Mouse (Mus musculus) forebrain, embryonic 13.5 days (tissue): Measurements from ENCODE around the gene Klc4. TPM values are rescaled to one million over a fixed set of nuclear protein-coding genes. Genes with fewer than 3 reads are reported as not detected.
A peak's percentile ranks its signal among the peaks of the same experiment; 100 is the strongest.

Experiments used
- ATAC-seq: fragments of 200-750 bp; cut with Nextera tagmentation; 2 replicates; pipeline ENCODE4 v1.8.0; 2017
- H3K27ac ChIP-seq: fragments of 300-500 bp; sonication (generic); 2 replicates; pipeline ENCODE4 v1.5.1; 2015; ENCODE audit warnings: inconsistent platforms, mild to moderate bottlenecking, moderate library complexity
- H3K27me3 ChIP-seq: fragments of 300-500 bp; sonication (generic); 2 replicates; pipeline ENCODE4 v1.6.1; 2015; ENCODE audit warnings: mild to moderate bottlenecking, inconsistent platforms
- H3K36me3 ChIP-seq: fragments of 300-500 bp; sonication (generic); 2 replicates; pipeline ENCODE4 v1.6.1; 2015; ENCODE audit warnings: mild to moderate bottlenecking, inconsistent platforms; ENCODE audit not compliant: poor library complexity, severe bottlenecking
- H3K4me1 ChIP-seq: fragments of 300-500 bp; sonication (generic); 2 replicates; pipeline ENCODE4 v1.6.1; 2015; ENCODE audit warnings: inconsistent platforms
- H3K4me2 ChIP-seq: fragments of 300-500 bp; sonication (generic); 2 replicates; pipeline ENCODE4 v1.6.1; 2015; ENCODE audit warnings: inconsistent platforms, mild to moderate bottlenecking, moderate library complexity
- H3K4me3 ChIP-seq: fragments of 300-500 bp; sonication (generic); 2 replicates; pipeline ENCODE4 v1.5.1; 2015; ENCODE audit warnings: mild to moderate bottlenecking, inconsistent platforms
- H3K9ac ChIP-seq: fragments of 300-500 bp; sonication (generic); 2 replicates; pipeline ENCODE4 v1.6.1; 2015; ENCODE audit warnings: mild to moderate bottlenecking, inconsistent platforms
- H3K9me3 ChIP-seq: fragments of 300-500 bp; sonication (generic); replicated peaks from 2 replicates; pipeline ENCODE4 v1.6.1; 2016; ENCODE audit warnings: inconsistent platforms
- WGBS: fragments of 180-500 bp; shearing (Covaris S2); methylation state at CpG from one replicate; pipeline ENCODE4 v1.1.7; 2015; 5-methylcytosine and 5-hydroxymethylcytosine counted together
- polyA plus RNA-seq: library from polyadenylated mRNA; unstranded; fragments of >200 nt; fragmentation: Nextera tagmentation; extraction: Ambion mirVana; gene quantifications from 2 replicates; pipeline ENCODE4 v1.2.1, GENCODE M21; 2015

Klc4 gene
- polyA plus RNA-seq, 1 experiment from 2014 or later = 44.3 TPM

DNA sequence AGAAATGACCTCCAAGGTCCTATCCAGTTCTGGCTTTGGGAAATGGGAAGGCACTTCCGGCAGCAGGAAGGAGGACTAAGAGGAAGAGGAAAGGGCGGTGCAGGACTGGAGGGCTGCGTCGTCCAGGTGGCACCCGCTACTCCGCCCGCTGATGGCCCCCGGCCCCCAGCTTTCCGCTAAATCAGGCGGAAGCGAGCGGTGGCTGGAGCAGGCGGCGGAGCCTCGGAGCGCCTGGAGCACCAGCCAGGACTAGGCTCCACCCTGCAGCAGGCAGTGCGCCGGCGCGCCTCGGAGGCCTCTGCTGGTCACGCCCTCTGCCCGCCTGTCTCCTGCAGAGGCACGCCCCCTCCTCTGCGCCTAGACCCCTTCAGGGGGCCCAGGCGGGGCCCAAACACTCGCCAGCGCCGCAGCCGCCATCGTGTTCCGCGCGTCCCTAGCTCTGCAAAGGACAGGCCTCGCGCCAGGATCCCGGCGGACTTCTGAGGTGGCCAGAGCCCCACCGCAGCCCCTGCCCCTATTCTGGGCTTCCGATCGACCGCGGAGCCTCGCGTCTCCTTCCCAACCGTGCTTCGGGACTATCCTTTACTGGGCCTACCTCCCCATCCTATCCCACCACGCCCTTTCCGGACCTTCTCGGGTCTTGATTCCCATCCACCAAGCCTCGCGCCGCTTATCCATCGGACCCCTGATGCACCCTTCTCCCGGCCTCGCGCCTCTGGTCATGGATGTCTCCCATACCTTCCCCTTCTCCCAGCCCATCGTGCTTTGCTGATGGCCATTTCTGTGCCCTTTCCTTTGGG, 4.6 kb upstream of the Klc4 start, which contains the start of gene Cul7:
Cul7 (plus strand) TSS at position 106 of the 800 bp plus-strand sequence.
- H3K27ac ChIP-seq = peak within 1 kb of the TSS; percentile 94
- ATAC-seq = peak; percentile 93
- H3K9ac ChIP-seq = peak within 1 kb of the TSS; percentile 92
- H3K4me2 ChIP-seq = peak within 1 kb of the TSS; percentile 91
- peaks cover 40% of the 10 kb centered on the region for H3K36me3 ChIP-seq
- 1% methylated on average over 58 of the region's 58 CpGs for WGBS
- H3K27me3 ChIP-seq = no peaks in the 10 kb centered on the region
- H3K4me1 ChIP-seq = peaks cover 48% of the 10 kb centered on the region
- no peaks in the 10 kb centered on the region for H3K9me3 ChIP-seq
- H3K4me3 ChIP-seq = peak within 1 kb of the TSS; percentile 68

- H3K4me1 ChIP-seq = peaks cover 54% of the 10 kb centered on the region
- H3K27ac ChIP-seq = peak overlapping the region; percentile 94
- no peaks in the 10 kb centered on the region for H3K9me3 ChIP-seq
- peak overlapping the region; percentile 92 for H3K9ac ChIP-seq
- peak overlapping the region; percentile 68 for H3K4me3 ChIP-seq
- no peaks in the 10 kb centered on the region for H3K27me3 ChIP-seq
- H3K36me3 ChIP-seq = peaks cover 36% of the 10 kb centered on the region
- no peak for ATAC-seq
- peak overlapping the region; percentile 91 for H3K4me2 ChIP-seq
- WGBS = 33% methylated on average over 15 of the region's 15 CpGs
These were observed 4.0 kb upstream of the Klc4 start for GRCm38 (mm10) chr17:46649811-46650210.

DNA sequence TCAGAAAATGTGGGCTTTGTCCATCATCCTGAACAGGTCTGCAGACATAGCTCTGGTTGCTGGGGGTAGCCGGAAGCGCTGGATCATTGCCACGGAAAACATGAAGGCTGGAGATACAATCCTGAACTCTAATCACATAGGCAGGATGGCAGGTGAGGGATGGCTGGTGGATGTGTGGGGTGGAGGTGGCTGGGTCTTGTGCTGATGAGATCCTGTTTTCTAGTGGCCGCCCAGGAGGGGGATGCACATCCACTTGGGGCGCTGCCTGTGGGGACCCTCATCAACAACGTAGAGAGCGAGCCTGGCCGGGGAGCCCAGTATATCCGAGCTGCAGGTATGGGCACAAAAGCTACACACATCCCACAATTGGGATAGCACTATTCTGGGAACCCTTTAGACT, 2.6 kb upstream of the Klc4 start:
- peaks cover 64% of the 10 kb centered on the region for H3K4me1 ChIP-seq
- H3K36me3 ChIP-seq = peaks cover 25% of the 10 kb centered on the region
- no peak overlapping the region for H3K4me2 ChIP-seq
- no peak overlapping the region for H3K9ac ChIP-seq
- WGBS = 94% methylated on average over 9 of the region's 9 CpGs
- no peak overlapping the region for H3K27ac ChIP-seq
- no peak overlapping the region for H3K4me3 ChIP-seq
- H3K27me3 ChIP-seq = no peaks in the 10 kb centered on the region
- no peaks in the 10 kb centered on the region for H3K9me3 ChIP-seq
- ATAC-seq = no peak

DNA sequence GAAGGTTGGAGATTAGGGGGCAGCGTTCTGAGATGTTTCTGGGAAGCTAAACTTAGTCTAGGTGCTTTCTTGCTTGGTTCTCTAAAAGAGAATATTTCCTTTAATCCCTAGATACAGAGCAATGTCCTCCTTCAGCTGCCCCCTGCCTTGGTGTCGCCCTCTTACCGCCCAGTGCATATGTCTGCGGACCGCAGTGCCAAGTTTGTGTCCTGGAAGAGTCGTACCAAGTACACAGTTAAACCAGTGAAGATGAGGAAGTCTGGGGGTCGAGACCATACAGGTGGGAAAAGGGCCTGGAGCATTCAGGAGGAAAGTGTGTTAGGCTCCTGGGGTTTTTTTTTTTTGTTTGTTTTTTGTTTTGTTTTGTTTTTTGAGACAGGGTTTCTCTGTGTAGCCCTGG, 1.5 kb upstream of the Klc4 start:
- no peak for ATAC-seq
- H3K27ac ChIP-seq = no peak overlapping the region
- H3K36me3 ChIP-seq = peaks cover 20% of the 10 kb centered on the region
- peaks cover 56% of the 10 kb centered on the region for H3K4me1 ChIP-seq
- WGBS = 92% methylated on average over 7 of the region's 7 CpGs
- peak overlapping the region; percentile 80; the same call in 1 of the 2 replicates for H3K4me3 ChIP-seq
- no peak overlapping the region for H3K9ac ChIP-seq
- no peaks in the 10 kb centered on the region for H3K27me3 ChIP-seq
- peak overlapping the region; percentile 81; the same call in 1 of the 2 replicates for H3K4me2 ChIP-seq
- H3K9me3 ChIP-seq = no peaks in the 10 kb centered on the region

DNA sequence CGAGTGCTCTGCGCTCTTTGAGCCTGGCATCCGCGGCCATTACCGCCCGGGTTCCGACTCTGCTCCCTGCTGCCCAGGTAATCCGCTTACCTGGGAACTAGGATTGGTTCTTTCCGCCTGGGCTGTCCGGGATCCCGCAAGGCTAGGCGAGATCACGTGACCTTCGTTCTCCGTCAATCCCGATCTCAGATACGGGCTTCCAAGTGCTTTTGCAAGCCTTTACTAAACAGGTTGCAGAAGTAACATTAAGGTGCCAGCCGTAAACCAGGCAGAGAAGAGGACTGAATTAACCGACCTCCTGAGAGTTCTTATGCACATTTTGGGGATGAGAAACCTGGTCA, 470 bp upstream of the Klc4 start:
- H3K36me3 ChIP-seq = peaks cover 30% of the 10 kb centered on the region
- under 1% methylated on average over 19 of the region's 19 CpGs for WGBS
- ATAC-seq = no peak
- no peaks in the 10 kb centered on the region for H3K9me3 ChIP-seq
- H3K9ac ChIP-seq = peak overlapping the region; percentile 77
- peak overlapping the region; percentile 81 for H3K4me2 ChIP-seq
- H3K4me1 ChIP-seq = peaks cover 46% of the 10 kb centered on the region
- peak overlapping the region; percentile 80 for H3K4me3 ChIP-seq
- peak overlapping the region; percentile 83 for H3K27ac ChIP-seq
- H3K27me3 ChIP-seq = no peaks in the 10 kb centered on the region

- no peak for ATAC-seq
- Histone ChIP-seq H3K36me3 (peaks cover 43% of the 10 kb centered on the region), H3K4me2 (peak overlapping the region; percentile 81), H3K27ac (peak overlapping the region; percentile 17; the same call in 1 of the 2 replicates), H3K4me3 (peak overlapping the region; percentile 80), H3K4me1 (peaks cover 37% of the 10 kb centered on the region), H3K9me3 (no peaks in the 10 kb centered on the region), H3K27me3 (no peaks in the 10 kb centered on the region), H3K9ac (peak overlapping the region; percentile 77)
- 9% methylated on average over 11 of the region's 11 CpGs for WGBS
These were observed 826 bp downstream of the Klc4 start for GRCm38 (mm10) chr17:46644916-46645475.

- Histone ChIP-seq H3K9me3 (no peaks in the 10 kb centered on the region), H3K27me3 (no peaks in the 10 kb centered on the region), H3K36me3 (peaks cover 50% of the 10 kb centered on the region), H3K27ac (no peak overlapping the region), H3K4me3 (peak overlapping the region; percentile 80), H3K9ac (no peak overlapping the region), H3K4me1 (peaks cover 30% of the 10 kb centered on the region), H3K4me2 (peak overlapping the region; percentile 81)
- 91% methylated on average over 12 of the region's 12 CpGs for WGBS
- ATAC-seq = no peak
These were observed 1.5 kb downstream of the Klc4 start for GRCm38 (mm10) chr17:46644152-46644805.

- 91% methylated on average over 17 of the region's 17 CpGs for WGBS
- H3K27me3 ChIP-seq = no peaks in the 10 kb centered on the region
- ATAC-seq = no peak
- H3K4me1 ChIP-seq = peaks cover 31% of the 10 kb centered on the region
- no peaks in the 10 kb centered on the region for H3K9me3 ChIP-seq
- H3K9ac ChIP-seq = no peak overlapping the region
- no peak overlapping the region for H3K4me3 ChIP-seq
- peaks cover 46% of the 10 kb centered on the region for H3K36me3 ChIP-seq
- H3K4me2 ChIP-seq = no peak overlapping the region
- no peak overlapping the region for H3K27ac ChIP-seq
These were observed 3.8 kb downstream of the Klc4 start for GRCm38 (mm10) chr17:46642060-46642459.

DNA sequence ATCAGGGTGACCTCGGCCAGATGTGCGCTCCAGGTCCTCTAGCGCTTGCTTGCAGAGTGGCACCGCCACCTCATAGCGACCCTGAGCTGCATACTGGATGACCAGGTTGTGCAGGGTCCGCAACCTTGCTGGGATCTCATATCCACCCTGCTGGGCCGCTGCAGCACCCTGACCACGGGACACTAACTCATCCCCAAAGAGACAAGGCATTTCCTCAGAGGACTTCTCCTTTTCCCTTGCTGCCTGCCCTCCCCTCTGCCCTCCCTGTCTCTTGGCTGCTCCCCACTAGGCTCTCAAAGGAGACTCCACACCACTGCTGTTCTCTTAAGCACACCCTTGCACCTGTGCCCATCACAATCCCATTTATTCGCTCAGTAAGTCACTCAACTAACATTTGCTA, 5.9 kb downstream of the Klc4 start:
- H3K27ac ChIP-seq = no peak overlapping the region
- H3K4me3 ChIP-seq = no peak overlapping the region
- H3K36me3 ChIP-seq = peaks cover 61% of the 10 kb centered on the region
- ATAC-seq = no peak
- no peaks in the 10 kb centered on the region for H3K27me3 ChIP-seq
- no peak overlapping the region for H3K4me2 ChIP-seq
- H3K4me1 ChIP-seq = peaks cover 33% of the 10 kb centered on the region
- no peak overlapping the region for H3K9ac ChIP-seq
- H3K9me3 ChIP-seq = no peaks in the 10 kb centered on the region
- 89% methylated on average over 9 of the region's 9 CpGs for WGBS

- Histone ChIP-seq H3K9ac (peak overlapping the region; percentile 37; the same call in 1 of the 2 replicates), H3K9me3 (no peaks in the 10 kb centered on the region), H3K4me3 (no peak overlapping the region), H3K27me3 (no peaks in the 10 kb centered on the region), H3K4me1 (peaks cover 18% of the 10 kb centered on the region), H3K4me2 (peak overlapping the region; percentile 37), H3K36me3 (peaks cover 77% of the 10 kb centered on the region), H3K27ac (peak overlapping the region; percentile 63)
- ATAC-seq = peak; percentile 77
- 14% methylated on average over 15 of the region's 15 CpGs for WGBS
These were observed 8.8 kb downstream of the Klc4 start for GRCm38 (mm10) chr17:46636831-46637523.

DNA sequence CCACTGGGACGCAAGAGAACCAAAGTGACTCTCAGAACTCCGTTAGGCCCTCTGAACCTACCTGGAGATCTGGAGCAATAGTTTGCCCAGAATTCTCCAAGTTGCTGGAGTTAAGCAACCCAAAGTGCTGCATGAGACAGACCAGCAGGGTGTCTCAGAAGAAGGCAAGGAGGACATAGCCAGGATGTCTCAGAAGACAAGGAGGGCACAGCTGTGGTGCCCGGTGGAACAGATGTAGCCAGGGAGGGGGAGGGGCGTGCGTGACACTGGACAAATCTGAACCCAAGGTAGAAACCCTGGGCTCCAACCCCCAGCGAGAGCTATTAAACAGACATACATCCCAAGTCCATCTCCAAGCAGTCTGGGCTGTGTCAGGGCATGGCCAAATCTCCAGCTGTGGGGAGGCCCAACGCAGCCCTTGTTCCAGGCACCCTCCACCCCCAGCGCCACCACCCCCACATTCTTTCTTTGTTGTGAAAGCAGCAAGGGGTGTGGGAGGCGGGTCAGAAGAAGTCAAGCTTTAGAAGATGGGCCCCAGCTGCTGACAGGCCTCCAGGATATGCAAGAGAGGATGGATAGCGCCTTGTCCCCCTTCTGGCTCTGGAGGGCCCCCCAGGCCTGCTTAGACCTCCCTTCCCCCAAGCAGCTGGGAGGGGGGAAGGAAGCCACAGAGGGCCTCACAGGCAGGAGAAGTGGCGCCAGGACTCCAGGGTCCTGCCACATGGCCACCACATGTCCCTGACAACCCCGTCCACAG, 16.0 kb downstream of the Klc4 start:
- Histone ChIP-seq H3K4me3 (peak overlapping the region; percentile 96), H3K9ac (peak overlapping the region; percentile 98), H3K27ac (peak overlapping the region; percentile 87), H3K4me1 (peaks cover 31% of the 10 kb centered on the region), H3K36me3 (peaks cover 38% of the 10 kb centered on the region), H3K4me2 (peak overlapping the region; percentile 77), H3K9me3 (no peaks in the 10 kb centered on the region), H3K27me3 (no peaks in the 10 kb centered on the region)
- peak; percentile 62 for ATAC-seq
- WGBS = 17% methylated on average over 12 of the region's 12 CpGs
